Mouse (Mus musculus): ENCODE measurements at regions not wholly inside any gene's neighbourhood (a gene's known extent, or its start where the extent isn't known, plus 50 kb on each side); places are given as distances from the start of the nearest gene placed in this dataset.

DNA sequence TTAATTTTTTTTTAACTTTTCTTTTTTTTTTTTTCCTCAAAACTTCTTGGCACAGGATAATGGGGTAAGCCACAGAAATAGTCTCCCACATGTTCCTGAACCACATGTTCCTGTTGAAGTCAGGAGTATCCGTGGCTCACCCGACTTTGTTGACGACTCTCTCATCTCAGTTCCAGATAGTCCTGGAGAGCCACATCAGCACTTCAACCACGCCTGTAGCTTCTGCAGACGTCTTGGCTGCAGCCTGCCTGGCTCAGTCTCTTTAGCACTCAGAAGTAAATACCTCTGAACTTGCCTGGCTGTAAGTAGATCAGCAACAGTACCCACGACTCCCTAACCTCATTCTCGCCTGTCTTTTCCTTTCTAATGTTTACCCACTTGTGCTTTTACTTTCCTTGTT, 50.3 kb upstream of the Rapgef5 start:
- 12% methylated on average over 7 of the region's 7 CpGs for WGBS
- peaks cover 7 to 16% of the 10 kb centered on the region in 2 experiments for H3K4me1 ChIP-seq (ENCODE audit: control insufficient read depth in 2 of 2, insufficient read depth in 2 of 2, low read length in 2 of 2)
- no peak overlapping the region for H3K4me3 ChIP-seq (ENCODE audit: control insufficient read depth in 1 of 2, insufficient read depth in 1 of 2, low read depth in 1 of 2, low read length in 2 of 2)
- H3K27me3 ChIP-seq (ENCODE audit: control insufficient read depth, insufficient read depth, low read length), result no peaks in the 10 kb centered on the region
- no peaks in the 10 kb centered on the region for H3K36me3 ChIP-seq (ENCODE audit: control insufficient read depth, insufficient read depth, low read length)
- H3K27ac ChIP-seq (replicated peaks in 1 of 2; ENCODE audit: control insufficient read depth in 1 of 2, insufficient read depth in 1 of 2, low read depth in 2 of 2, low read length in 2 of 2), result no peak overlapping the region
- no peak overlapping the region for H3K9ac ChIP-seq (ENCODE audit: low read length)
- ATAC-seq (ENCODE audit: insufficient number of reproducible peaks, insufficient read depth, low FRiP score, low read depth), result no peak
- H3K9me3 ChIP-seq (ENCODE audit: control insufficient read depth, low read length), result no peaks in the 10 kb centered on the region
- no peak overlapping the region for H3K4me2 ChIP-seq (ENCODE audit: low read length)

All from heart, embryonic 14.5 days (tissue).